Comparison of ENCODE assay signal across 7 mouse cellular contexts in the genomic region with DNA sequence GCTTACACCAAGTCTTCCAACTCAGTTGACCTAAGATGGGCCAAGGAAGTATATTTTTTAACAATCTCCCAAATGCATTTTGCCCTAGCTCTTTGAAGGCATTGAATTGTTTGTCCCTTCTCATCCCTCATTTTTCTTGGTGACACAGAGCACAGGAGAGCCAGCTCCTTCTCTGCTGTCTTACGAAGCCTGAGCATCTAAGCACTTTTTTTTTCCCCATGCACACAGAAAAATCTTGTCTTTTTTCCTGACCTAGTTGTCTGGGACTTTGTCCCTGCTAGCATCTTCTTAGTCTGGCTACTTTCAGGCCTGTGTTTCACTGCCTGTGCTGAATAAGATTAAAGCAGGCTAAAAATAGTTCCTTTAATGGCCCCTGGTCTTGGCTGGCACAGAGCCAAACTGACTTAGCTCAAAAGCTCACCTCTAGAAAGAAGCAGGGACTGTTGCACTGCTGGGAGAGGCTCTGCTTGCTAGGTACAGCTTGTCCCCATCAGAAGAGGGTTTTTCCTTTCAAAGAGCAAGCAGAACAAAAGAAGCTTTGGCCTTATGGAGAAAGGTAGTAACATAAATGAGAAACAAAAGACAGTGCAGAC. TPM values are rescaled to one million over a fixed set of nuclear protein-coding genes. Genes with fewer than 3 reads are reported as not detected.
DNase-seq lines count a peak whose midpoint lies in the region; ATAC-seq and TF ChIP-seq lines count a peak whose summit lies in the region.

No protein-coding gene starts in this region.

- no peak overlapping the region for H3K9ac ChIP-seq in midbrain, embryonic 12.5 days (replicated peaks)
- H3K9ac ChIP-seq in hindbrain, embryonic 14.5 days, result no peak overlapping the region
- H3K9ac ChIP-seq in midbrain, embryonic 15.5 days, result no peak overlapping the region

- H3K4me3 ChIP-seq in midbrain, embryonic 12.5 days, result no peak overlapping the region
- no peak overlapping the region for H3K4me3 ChIP-seq in midbrain, embryonic 10.5 days
- no peak overlapping the region for H3K4me3 ChIP-seq in hindbrain, embryonic 14.5 days (replicated peaks; ENCODE audit: low read length)
- no peak overlapping the region for H3K4me3 ChIP-seq in midbrain, embryonic 15.5 days

- H3K9me3 ChIP-seq in midbrain, embryonic 12.5 days, result no peaks in the 10 kb centered on the region
- H3K9me3 ChIP-seq in midbrain, embryonic 10.5 days (replicated peaks), result no peaks in the 10 kb centered on the region
- H3K9me3 ChIP-seq in hindbrain, embryonic 14.5 days (ENCODE audit: control insufficient read depth, low read length), result no peaks in the 10 kb centered on the region
- no peaks in the 10 kb centered on the region for H3K9me3 ChIP-seq in midbrain, embryonic 15.5 days

- no peak for TF ChIP-seq POLR2A in brain, embryonic 14.5 days (IDR thresholded peaks at IDR 0.05; ENCODE audit: borderline replicate concordance, extremely low read depth, insufficient read depth, insufficient read length, poor library complexity, severe bottlenecking)

- peaks cover 8% of the 10 kb centered on the region; the same call in 1 of the 2 replicates for H3K4me1 ChIP-seq in midbrain, embryonic 12.5 days
- no peaks in the 10 kb centered on the region for H3K4me1 ChIP-seq in midbrain, embryonic 10.5 days
- 0 out of 2 replicates have a peak, but pooled peaks cover 7% of the 10 kb centered on the region for H3K4me1 ChIP-seq in hindbrain, embryonic 14.5 days (replicated peaks; ENCODE audit: control insufficient read depth, insufficient read depth, low read length)
- peaks cover 8% of the 10 kb centered on the region for H3K4me1 ChIP-seq in midbrain, embryonic 15.5 days

- no peak for ATAC-seq in midbrain, embryonic 12.5 days (ENCODE audit: low FRiP score, low read depth)
- no peak for ATAC-seq in hindbrain, embryonic 14.5 days (ENCODE audit: low FRiP score)
- ATAC-seq in midbrain, embryonic 15.5 days (replicated peaks), result 0 out of 2 replicates have a peak, but pooled peaks have one; percentile 54

- no peak for DNase-seq in midbrain, embryonic 10.5 days (ENCODE audit: low spot score)
- peak; percentile 77 for DNase-seq in brain, embryonic 14.5 days (ENCODE audit: low read depth)
- DNase-seq in hindbrain, embryonic 14.5 days (ENCODE audit: low spot score), result peak; percentile 38
- DNase-seq in thymus, postnatal 10 days (ENCODE audit: low spot score in 2 of 2), result no peak
- DNase-seq in cerebellum, adult 9-11 months, result no peak

- no peaks in the 10 kb centered on the region for H3K27me3 ChIP-seq in midbrain, embryonic 12.5 days
- H3K27me3 ChIP-seq in midbrain, embryonic 10.5 days (ENCODE audit: low read depth, poor library complexity, severe bottlenecking), result no peaks in the 10 kb centered on the region
- H3K27me3 ChIP-seq in hindbrain, embryonic 14.5 days (ENCODE audit: control insufficient read depth, insufficient read depth, low read length), result no peaks in the 10 kb centered on the region
- H3K27me3 ChIP-seq in midbrain, embryonic 15.5 days (replicated peaks), result no peaks in the 10 kb centered on the region

- no peak for TF ChIP-seq CTCF in brain, embryonic 14.5 days (IDR thresholded peaks at IDR 0.05; ENCODE audit: borderline replicate concordance, extremely low read depth, insufficient read depth, insufficient read length)

- WGBS in midbrain, embryonic 12.5 days, result 71% methylated on average over 1 of the region's 1 CpGs
- WGBS in midbrain, embryonic 10.5 days, result 94% methylated on average over 1 of the region's 1 CpGs
- WGBS in hindbrain, embryonic 14.5 days, result 75% methylated on average over 1 of the region's 1 CpGs
- WGBS in midbrain, embryonic 15.5 days, result 47% methylated on average over 1 of the region's 1 CpGs

- peaks cover 50% of the 10 kb centered on the region for H3K36me3 ChIP-seq in midbrain, embryonic 12.5 days
- peaks cover 56% of the 10 kb centered on the region for H3K36me3 ChIP-seq in midbrain, embryonic 10.5 days
- peaks cover 54% of the 10 kb centered on the region for H3K36me3 ChIP-seq in hindbrain, embryonic 14.5 days (replicated peaks; ENCODE audit: control insufficient read depth, insufficient read depth)
- peaks cover 29% of the 10 kb centered on the region; the same call in 1 of the 2 replicates for H3K36me3 ChIP-seq in midbrain, embryonic 15.5 days (replicated peaks)

- peak overlapping the region; percentile 39; the same call in 1 of the 2 replicates for H3K27ac ChIP-seq in midbrain, embryonic 12.5 days (replicated peaks)
- no peak overlapping the region for H3K27ac ChIP-seq in midbrain, embryonic 10.5 days (replicated peaks)
- H3K27ac ChIP-seq in hindbrain, embryonic 14.5 days, result peak overlapping the region; percentile 38
- peak overlapping the region; percentile 59 for H3K27ac ChIP-seq in midbrain, embryonic 15.5 days

- H3K4me2 ChIP-seq in midbrain, embryonic 12.5 days (replicated peaks), result no peak overlapping the region
- no peak overlapping the region for H3K4me2 ChIP-seq in hindbrain, embryonic 14.5 days (replicated peaks)
- no peak overlapping the region for H3K4me2 ChIP-seq in midbrain, embryonic 15.5 days

RNA-seq across cellular contexts. Expression of gene Nefh, which starts 16.8 kb away (rescaled TPM):
- polyA plus RNA-seq in midbrain, embryonic 12.5 days (2016; fragmentation: Nextera tagmentation; extraction: Ambion mirVana), result 0.77 and 0.93 TPM in 2 replicates
- 0.23 and 0.29 TPM in 2 replicates for polyA plus RNA-seq in midbrain, embryonic 10.5 days (2016; fragmentation: Nextera tagmentation; extraction: Ambion mirVana)
- polyA plus RNA-seq in brain, embryonic 14.5 days (2012; rRNA removed), result 1.5 and 4.9 TPM in 2 replicates
- 11.8 and 17.9 TPM in 2 replicates for polyA plus RNA-seq in hindbrain, embryonic 14.5 days (2014; fragmentation: Nextera tagmentation; extraction: Ambion mirVana)
- polyA plus RNA-seq in midbrain, embryonic 15.5 days (2015; fragmentation: Nextera tagmentation; extraction: Ambion mirVana), result 3.6 and 3.9 TPM in 2 replicates

RNA-seq across cellular contexts. Expression of gene Thoc5, which starts 36.0 kb away (rescaled TPM):
- 56.3 and 61.8 TPM in 2 replicates for polyA plus RNA-seq in midbrain, embryonic 12.5 days (2016; fragmentation: Nextera tagmentation; extraction: Ambion mirVana)
- 54.9 and 57.9 TPM in 2 replicates for polyA plus RNA-seq in midbrain, embryonic 10.5 days (2016; fragmentation: Nextera tagmentation; extraction: Ambion mirVana)
- 75.1 and 84.7 TPM in 2 replicates for polyA plus RNA-seq in brain, embryonic 14.5 days (2012; rRNA removed)
- polyA plus RNA-seq in hindbrain, embryonic 14.5 days (2014; fragmentation: Nextera tagmentation; extraction: Ambion mirVana), result 53.3 TPM in 2 replicates
- polyA plus RNA-seq in midbrain, embryonic 15.5 days (2015; fragmentation: Nextera tagmentation; extraction: Ambion mirVana), result 58.2 and 59.7 TPM in 2 replicates

RNA-seq across cellular contexts. Expression of gene Ap1b1, which starts 55.5 kb away (rescaled TPM):
- 75.9 and 78.2 TPM in 2 replicates for polyA plus RNA-seq in midbrain, embryonic 12.5 days (2016; fragmentation: Nextera tagmentation; extraction: Ambion mirVana)
- polyA plus RNA-seq in midbrain, embryonic 10.5 days (2016; fragmentation: Nextera tagmentation; extraction: Ambion mirVana), result 62.2 and 68.4 TPM in 2 replicates
- polyA plus RNA-seq in brain, embryonic 14.5 days (2012; rRNA removed), result 110 and 115 TPM in 2 replicates
- 91.7 and 99.9 TPM in 2 replicates for polyA plus RNA-seq in hindbrain, embryonic 14.5 days (2014; fragmentation: Nextera tagmentation; extraction: Ambion mirVana)
- 110 and 113 TPM in 2 replicates for polyA plus RNA-seq in midbrain, embryonic 15.5 days (2015; fragmentation: Nextera tagmentation; extraction: Ambion mirVana)

RNA-seq across cellular contexts. Expression of gene Nipsnap1, which starts 57.4 kb away (rescaled TPM):
- 95.0 and 95.8 TPM in 2 replicates for polyA plus RNA-seq in midbrain, embryonic 12.5 days (2016; fragmentation: Nextera tagmentation; extraction: Ambion mirVana)
- polyA plus RNA-seq in midbrain, embryonic 10.5 days (2016; fragmentation: Nextera tagmentation; extraction: Ambion mirVana), result 70.8 and 81.2 TPM in 2 replicates
- polyA plus RNA-seq in brain, embryonic 14.5 days (2012; rRNA removed), result 101 and 117 TPM in 2 replicates
- polyA plus RNA-seq in hindbrain, embryonic 14.5 days (2014; fragmentation: Nextera tagmentation; extraction: Ambion mirVana), result 116 and 118 TPM in 2 replicates
- 150 and 152 TPM in 2 replicates for polyA plus RNA-seq in midbrain, embryonic 15.5 days (2015; fragmentation: Nextera tagmentation; extraction: Ambion mirVana)

Comparison
In these comparisons a context has a peak if more than half of its experiments do, and no peak if none do; other contexts are left out.
1. DNase-seq: peak in brain, embryonic 14.5 days (single experiment) and hindbrain, embryonic 14.5 days (single experiment); none in midbrain, embryonic 10.5 days (single experiment), thymus, postnatal 10 days (0 of 2) and cerebellum, adult 9-11 months (single experiment).